Mouse (Mus musculus) intestine, embryonic 15.5 days (tissue): ENCODE data around the gene Rnf17. TPM values are rescaled to one million over a fixed set of nuclear protein-coding genes. Genes with fewer than 3 reads are reported as not detected.

Experiments
- polyA plus RNA-seq: library from polyadenylated mRNA; unstranded; fragments of >200 nt; fragmentation: Nextera tagmentation; extraction: Ambion mirVana; gene quantifications from 2 replicates; pipeline ENCODE4 v1.2.1, GENCODE M21; 2015

Gene Rnf17
- polyA plus RNA-seq, 1 experiment from 2014 or later, result 1.7 TPM

Other genes with a start within 250 kb of the Rnf17 start
- not detected in 2 replicates for gene Gzmg, start 243.0 kb upstream of the Rnf17 start, polyA plus RNA-seq
- gene Gzmn, start 228.0 kb upstream of the Rnf17 start, polyA plus RNA-seq, result not detected in 2 replicates
- not detected in 2 replicates for gene Gzmf, start 191.2 kb upstream of the Rnf17 start, polyA plus RNA-seq
- gene Gzmc, start 167.9 kb upstream of the Rnf17 start, polyA plus RNA-seq, result not detected in 2 replicates
- gene Gzmb, start 140.3 kb upstream of the Rnf17 start, polyA plus RNA-seq, result 1.2 and 1.4 TPM in 2 replicates
- gene Atp12a, start 37.5 kb upstream of the Rnf17 start, polyA plus RNA-seq, result 0.26 and 0.91 TPM in 2 replicates
- gene Cenpj, start 172.8 kb downstream of the Rnf17 start, polyA plus RNA-seq, result 6.3 and 7.1 TPM in 2 replicates
- 4.6 and 5.1 TPM in 2 replicates for gene Parp4, start 173.0 kb downstream of the Rnf17 start, polyA plus RNA-seq